Comparison of ENCODE assay signal across 19 mouse cellular contexts in genomic region chr3:65283366-65283765, GRCm38 (mm10).
DNase-seq lines count a peak whose midpoint lies in the region.
"Had no signal": no experiment of that assay in that cellular context is flagged by ENCODE, and none has a peak within 500 bp of the region (broad histone marks: within the 10 kb centered on the region; RNA-seq: fewer than 3 reads in every experiment).

No protein-coding gene starts in this region.

- H3K9me3 ChIP-seq in embryonic facial prominence, embryonic 10.5 days: no peaks in the 10 kb centered on the region
- H3K9me3 ChIP-seq: forebrain, embryonic 13.5 days; heart, embryonic 10.5 days; hindbrain, embryonic 10.5 days; intestine, embryonic 15.5 days; kidney, embryonic 15.5 days had no signal

- DNase-seq in cerebellum, adult 11 months: peak; percentile 37
- DNase-seq in cerebellum, adult 18-20 months: peak; percentile 62 to 78
- DNase-seq in cerebellum, adult 9-11 months: peak; percentile 71
- DNase-seq in cerebellum, postnatal 36 days: peak; percentile 47 to 54
- no peak for DNase-seq in embryonic facial prominence, embryonic 10.5 days (ENCODE audit: low spot score)
- DNase-seq in heart, postnatal 36 days: no peak
- DNase-seq in kidney, adult 18-20 months: no peak
- DNase-seq: adrenal gland, adult 2 months; adrenal gland, postnatal 36 days; gastrocnemius, postnatal 10 days; heart, adult 18-20 months; heart, postnatal 10 days; kidney, adult 2 months had no signal

- WGBS in embryonic facial prominence, embryonic 10.5 days: 75% methylated on average over 2 of the region's 2 CpGs

- H3K4me1 ChIP-seq in embryonic facial prominence, embryonic 10.5 days: no peaks in the 10 kb centered on the region
- H3K4me1 ChIP-seq: forebrain, embryonic 13.5 days; heart, embryonic 10.5 days; hindbrain, embryonic 10.5 days; intestine, embryonic 15.5 days; kidney, embryonic 15.5 days had no signal

- no peak overlapping the region for H3K27ac ChIP-seq in embryonic facial prominence, embryonic 10.5 days (replicated peaks)
- H3K27ac ChIP-seq: forebrain, embryonic 13.5 days; heart, embryonic 10.5 days; hindbrain, embryonic 10.5 days; hindbrain, embryonic 14.5 days; intestine, embryonic 15.5 days; kidney, embryonic 15.5 days had no signal

- H3K27me3 ChIP-seq in embryonic facial prominence, embryonic 10.5 days (replicated peaks; ENCODE audit: low read depth, poor library complexity, severe bottlenecking): no peaks in the 10 kb centered on the region
- H3K27me3 ChIP-seq: forebrain, embryonic 13.5 days; intestine, embryonic 15.5 days; kidney, embryonic 15.5 days had no signal

- H3K36me3 ChIP-seq in embryonic facial prominence, embryonic 10.5 days (replicated peaks): no peaks in the 10 kb centered on the region
- H3K36me3 ChIP-seq: heart, embryonic 10.5 days; hindbrain, embryonic 10.5 days; intestine, embryonic 15.5 days; kidney, embryonic 15.5 days had no signal

- no peak overlapping the region for H3K4me3 ChIP-seq in embryonic facial prominence, embryonic 10.5 days
- H3K4me3 ChIP-seq: forebrain, embryonic 13.5 days; heart, embryonic 10.5 days; hindbrain, embryonic 10.5 days; intestine, embryonic 15.5 days; kidney, embryonic 15.5 days had no signal

- intact Hi-C loops in heart, postnatal 36 days (cut with DNase I): no loop called here

Comparison
In these comparisons a context has a peak if more than half of its experiments do, and no peak if none do; other contexts are left out.
1. DNase-seq: peak in cerebellum, adult 11 months (single experiment), cerebellum, adult 18-20 months (2 of 2), cerebellum, adult 9-11 months (single experiment) and cerebellum, postnatal 36 days (2 of 2); none in embryonic facial prominence, embryonic 10.5 days (single experiment), heart, postnatal 36 days (0 of 2) and kidney, adult 18-20 months (single experiment).